Mouse (Mus musculus) retina, postnatal 1 day (tissue): ENCODE measurements around the gene Pgs1.

Source experiments
- DNase-seq: peaks from one replicate; pipeline ENCODE4 v3.0.0-alpha.2; 2012

Pgs1 gene

DNA sequence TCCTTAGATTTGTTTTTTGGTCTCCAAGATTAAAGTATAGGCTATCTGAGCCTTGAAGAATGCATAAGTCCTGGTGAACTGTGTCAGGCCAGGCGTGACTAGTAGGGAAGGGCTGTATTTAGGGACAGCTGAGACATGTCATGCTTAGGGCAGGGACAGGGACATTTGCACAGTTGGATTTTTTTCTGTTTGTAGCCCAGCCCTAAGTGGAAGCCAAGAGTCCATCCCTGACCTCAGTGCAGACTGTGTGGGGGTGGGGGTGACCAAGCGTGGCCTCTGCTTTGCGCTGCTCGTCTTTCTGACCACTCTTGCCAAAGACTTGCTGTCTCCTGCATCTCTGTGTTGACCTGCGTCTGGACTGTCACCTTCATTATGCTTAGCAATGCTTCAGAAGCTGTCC is 18.1 kb downstream of the Pgs1 start:
- no peak for DNase-seq

DNA sequence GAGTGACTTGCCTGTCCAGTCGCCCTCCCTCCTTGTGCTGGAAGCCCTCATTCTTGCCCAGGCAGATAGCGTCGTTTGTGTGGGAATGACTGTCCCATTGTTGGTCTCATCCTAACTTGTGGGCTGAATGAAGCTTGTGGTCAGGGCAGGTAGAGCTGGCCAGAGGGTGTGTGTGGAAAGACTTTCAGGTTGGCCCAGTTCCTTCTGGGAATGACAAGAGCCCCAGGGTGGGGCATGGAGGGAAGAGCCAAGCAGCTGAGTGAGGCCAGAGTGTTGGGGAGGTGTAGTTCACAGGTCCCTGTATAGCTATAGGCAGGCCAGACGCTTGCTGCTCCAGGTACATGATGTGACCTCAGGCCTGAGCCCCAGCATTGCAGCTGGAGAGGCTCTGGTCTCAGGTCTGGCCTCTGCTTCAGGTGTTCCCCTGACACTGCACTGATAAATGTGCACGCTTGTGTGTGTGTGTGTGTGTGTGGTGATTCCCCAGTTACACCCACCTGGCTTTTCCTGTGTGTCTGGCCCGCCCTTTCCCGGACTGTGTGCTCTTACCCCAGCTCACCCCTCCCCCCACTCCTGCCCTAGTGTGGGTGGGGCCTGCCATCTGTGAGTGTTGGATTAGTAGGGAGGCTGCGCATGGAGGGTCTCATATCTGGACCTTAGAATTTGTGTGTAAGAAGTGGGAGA is 21.5 kb downstream of the Pgs1 start:
- DNase-seq: peak; percentile 58

GRCm38 (mm10) chr11:118008144-118008805 is 22.2 kb downstream of the Pgs1 start:
- no peak for DNase-seq

- no peak for DNase-seq
These were observed 22.8 kb downstream of the Pgs1 start for GRCm38 (mm10) chr11:118008843-118009242.

DNA sequence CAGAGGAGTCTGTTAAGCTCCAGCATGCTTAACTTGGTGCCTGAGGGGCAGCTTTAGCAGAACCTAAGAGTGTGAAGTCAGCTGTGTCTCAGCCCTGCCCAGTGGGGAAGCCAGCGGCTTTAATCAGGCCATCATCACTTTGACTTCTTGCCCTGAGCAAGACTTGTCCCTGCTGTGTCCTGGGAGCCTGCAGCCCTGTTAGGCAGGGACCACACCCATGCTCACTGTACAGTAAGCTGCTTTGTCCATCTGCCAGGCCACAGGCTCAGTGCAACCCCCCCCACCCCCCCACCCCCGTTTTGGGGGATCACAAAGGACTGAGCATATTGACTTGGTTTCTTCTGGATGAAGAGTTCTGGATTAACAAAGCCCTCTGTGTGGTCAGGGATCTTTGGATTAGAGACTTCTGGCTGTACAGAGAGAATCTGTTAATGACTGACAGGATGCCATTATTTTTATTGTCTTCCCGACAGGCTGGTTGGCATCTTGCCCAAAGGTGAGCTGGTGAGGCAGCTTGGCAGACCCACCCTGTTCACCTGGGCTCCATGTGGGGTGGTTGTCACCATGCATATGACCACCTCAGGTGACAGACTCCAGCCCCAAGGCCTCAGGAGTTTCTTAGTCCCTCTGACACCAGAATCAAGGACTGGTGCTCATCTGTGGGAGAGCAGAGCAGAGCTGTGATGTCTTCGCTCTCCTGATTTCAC is 23.9 kb downstream of the Pgs1 start:
- peak; percentile 81 for DNase-seq

GRCm38 (mm10) chr11:118012595-118012994 is 26.5 kb downstream of the Pgs1 start:
- no peak for DNase-seq

DNA sequence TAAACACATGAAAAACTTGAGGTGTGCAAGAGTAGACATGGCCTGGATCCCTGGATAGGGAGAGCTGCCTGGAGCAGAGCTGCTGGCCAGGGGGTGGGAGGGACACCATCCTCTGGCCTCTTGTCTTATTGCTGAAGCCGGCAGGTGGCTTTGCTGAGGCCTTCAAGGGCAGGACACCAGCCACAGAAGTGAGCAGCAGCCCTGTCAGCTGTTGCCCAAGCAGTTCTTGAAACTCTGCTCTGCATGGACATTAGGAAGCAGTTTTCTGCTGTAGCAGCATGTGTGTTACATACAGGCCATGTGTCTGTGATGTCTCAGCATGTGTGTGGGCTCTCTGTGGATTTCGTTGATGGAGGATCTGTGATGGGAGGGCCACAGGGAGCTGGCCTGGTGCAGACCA is 27.2 kb downstream of the Pgs1 start:
- no peak for DNase-seq

DNA sequence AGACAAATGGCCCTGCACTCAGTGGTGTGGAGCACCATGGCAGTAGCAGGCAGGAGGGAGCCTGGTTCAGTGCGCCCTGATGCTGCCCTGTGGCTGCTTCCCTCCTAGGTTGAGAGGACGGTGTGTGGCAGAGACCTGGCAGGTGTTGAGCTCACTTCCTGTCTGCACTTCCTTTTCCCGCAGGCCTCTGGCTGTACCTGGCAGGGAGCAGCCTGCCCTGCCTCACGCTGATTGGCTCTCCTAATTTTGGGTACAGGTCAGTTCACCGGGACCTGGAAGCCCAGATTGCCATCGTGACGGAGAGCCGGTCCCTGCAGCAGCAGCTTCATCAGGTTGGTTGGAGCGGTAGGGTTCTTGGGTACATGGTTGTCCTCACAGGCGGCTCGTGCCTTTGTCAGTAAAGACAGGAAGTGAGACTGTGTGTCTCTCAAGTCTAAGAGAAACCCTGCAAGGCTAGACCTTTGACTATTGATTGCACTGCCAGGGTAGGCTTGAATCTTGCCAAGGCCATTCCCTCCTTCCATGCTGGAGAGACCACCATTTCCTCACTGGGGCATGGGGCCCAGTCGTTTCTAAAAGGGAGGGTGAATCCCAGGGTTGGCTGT is 28.4 kb downstream of the Pgs1 start:
- DNase-seq: no peak

GRCm38 (mm10) chr11:118015381-118016145 is 29.5 kb downstream of the Pgs1 start:
- DNase-seq: no peak

- no peak for DNase-seq
These were observed 32.2 kb downstream of the Pgs1 start for GRCm38 (mm10) chr11:118018328-118018727.

DNA sequence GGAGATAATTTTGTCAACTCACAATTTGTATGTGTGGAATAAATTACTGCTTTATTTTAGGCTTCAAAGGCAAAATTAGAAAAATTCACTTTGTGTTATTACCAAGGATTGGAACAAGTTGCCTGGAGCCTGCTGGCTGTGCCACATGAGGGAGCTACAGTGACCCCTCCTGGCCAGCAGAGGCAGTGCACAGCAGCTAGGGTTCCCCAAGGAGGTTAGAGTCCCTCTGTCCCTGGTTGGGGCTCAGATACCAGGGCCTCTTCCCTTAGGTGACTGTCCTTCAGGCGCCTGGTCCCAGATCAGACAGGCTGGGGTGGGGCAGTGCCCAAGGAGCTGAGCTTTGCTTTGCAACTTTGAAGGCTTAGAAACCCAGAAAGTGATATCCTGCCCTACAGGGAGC is 35.7 kb downstream of the Pgs1 start:
- peak; percentile 72 for DNase-seq

GRCm38 (mm10) chr11:118023475-118023874 is 37.4 kb downstream of the Pgs1 start:
- DNase-seq: no peak

DNA sequence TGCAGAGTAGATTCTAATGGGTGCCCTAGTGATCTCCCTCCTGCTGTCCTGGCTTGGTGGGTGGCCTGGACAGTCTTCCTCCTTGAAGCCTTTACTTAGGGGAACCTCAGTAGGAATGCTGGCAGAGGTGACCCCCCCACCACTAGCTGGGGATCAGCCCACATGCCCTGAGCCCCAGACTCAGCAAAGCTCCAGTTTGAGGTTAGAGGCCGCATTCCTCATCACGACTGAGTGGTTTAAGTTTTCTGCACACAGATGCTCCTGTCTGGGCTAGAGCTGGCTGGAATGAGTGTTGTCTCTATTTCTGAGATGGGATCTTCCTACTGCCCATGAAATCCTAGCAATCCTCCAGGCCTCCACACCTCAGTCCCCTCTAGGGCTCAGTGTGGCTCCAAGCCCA is 38.0 kb downstream of the Pgs1 start:
- no peak for DNase-seq

GRCm38 (mm10) chr11:118029170-118029569 is 43.1 kb downstream of the Pgs1 start:
- no peak for DNase-seq

- DNase-seq: no peak
These were observed 45.0 kb downstream of the Pgs1 start for GRCm38 (mm10) chr11:118031134-118031533.

GRCm38 (mm10) chr11:118034395-118034794 is 48.3 kb downstream of the Pgs1 start:
- no peak for DNase-seq

DNA sequence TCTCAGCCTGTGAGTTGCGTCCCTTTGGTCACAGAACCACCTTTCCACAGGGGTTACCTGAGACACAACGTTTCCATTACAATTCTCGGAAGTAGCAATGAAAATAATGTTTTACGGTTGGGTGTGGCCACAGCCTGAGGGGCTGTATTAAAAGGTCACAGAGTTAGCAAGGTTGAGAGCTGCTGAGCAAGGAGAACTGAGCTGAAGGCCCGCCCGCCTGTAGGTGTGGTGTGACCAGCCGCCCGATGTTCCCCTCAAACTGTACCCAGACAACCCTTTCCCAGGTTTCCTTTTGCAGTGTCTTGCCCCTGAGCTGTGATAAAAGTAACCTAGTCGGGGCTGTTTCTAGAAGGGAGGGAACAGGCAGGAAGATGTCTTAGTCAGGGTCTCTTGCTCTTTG is 49.0 kb downstream of the Pgs1 start:
- no peak for DNase-seq

DNA sequence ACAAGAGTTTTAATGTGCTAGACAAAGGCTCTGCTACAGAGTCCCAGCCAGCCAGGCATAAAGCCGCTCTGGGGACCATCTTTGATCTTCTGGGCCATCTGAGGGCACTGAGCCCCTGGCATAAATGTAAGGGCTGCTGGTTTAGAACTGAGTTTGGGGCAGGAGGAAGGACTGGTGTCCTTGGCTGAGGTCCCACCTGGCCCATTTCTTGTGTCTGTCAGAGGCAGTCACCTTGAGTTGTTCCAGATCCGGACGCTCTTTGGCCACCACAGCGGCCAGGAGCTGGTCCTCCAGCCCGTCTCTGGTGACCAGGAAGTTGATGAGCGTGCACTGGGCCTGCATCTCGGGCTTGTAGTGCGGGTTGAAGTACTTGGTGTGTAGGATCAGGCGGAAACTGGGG is 56.7 kb downstream of the Pgs1 start:
- DNase-seq: no peak

DNA sequence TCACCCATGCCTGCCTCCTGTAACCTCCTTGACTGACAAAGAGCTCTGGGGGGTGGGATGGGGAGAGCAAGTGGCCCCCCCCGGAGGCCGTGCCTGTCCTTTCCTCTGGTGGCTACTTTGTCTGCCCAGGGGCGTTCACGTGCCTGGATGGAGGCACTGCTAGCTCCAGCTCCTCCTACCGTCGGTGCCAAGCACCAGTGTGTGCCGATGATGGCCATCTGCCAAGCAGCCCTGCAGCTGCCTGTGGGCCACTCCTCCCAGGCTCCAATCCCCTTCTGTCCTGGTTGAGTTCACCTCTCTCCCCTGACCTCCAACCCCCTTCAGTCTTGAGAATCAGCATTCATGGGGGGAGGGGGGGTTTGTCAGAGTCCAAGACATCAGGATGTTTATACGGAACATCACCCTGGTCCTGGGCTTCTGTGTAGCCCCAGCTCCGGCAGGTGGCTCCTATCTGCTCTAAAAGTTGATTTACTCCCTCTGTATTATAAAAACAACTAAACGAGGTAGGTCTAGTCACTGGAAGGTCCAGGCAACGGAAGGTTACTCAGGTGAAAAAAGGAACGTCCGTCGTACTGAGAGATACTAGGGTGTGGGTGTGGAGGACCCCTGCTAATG is 57.3 kb downstream of the Pgs1 start:
- DNase-seq: peak; percentile 91

- no peak for DNase-seq
These were observed 63.5 kb downstream of the Pgs1 start for GRCm38 (mm10) chr11:118049641-118050040.

DNA sequence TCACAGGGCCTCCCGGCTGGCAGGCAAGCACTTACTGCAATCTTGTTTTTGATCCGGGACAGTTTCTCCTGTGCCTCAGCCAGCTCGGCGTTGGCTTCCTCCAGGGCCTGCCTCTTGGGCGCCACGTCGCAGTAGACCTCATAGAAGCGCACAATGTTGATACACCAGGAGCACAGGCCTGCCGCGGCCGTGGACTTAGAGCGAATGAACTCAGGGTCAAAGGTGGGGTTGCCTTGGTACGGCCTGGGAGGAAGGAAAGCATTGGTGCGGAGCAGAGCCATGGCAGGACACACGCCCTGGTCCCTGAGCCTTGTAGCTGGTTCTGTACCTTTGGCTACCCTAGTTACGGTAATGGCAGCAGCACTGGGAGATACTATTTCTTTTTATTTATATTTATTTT is 64.1 kb downstream of the Pgs1 start:
- no peak for DNase-seq

DNA sequence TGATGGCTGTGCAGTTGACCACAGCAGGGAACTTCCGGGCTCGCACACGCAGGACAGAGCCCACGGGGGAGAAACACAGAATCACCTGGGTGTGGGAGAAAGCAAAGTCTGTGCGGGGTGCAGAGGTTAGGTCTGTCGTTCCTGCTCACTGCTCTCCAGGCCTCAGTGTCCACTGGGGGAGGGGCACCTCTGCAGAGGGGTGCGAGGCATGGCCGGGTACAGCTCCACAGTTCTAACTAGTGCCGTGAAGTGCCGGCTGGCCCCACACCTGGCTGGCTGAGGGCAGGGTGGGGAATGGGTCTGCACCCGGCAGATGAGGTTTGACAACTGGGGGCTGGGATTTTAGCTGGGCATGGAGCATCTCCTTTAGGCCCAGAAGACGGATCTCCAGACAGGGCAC is 72.3 kb downstream of the Pgs1 start:
- DNase-seq: no peak

DNA sequence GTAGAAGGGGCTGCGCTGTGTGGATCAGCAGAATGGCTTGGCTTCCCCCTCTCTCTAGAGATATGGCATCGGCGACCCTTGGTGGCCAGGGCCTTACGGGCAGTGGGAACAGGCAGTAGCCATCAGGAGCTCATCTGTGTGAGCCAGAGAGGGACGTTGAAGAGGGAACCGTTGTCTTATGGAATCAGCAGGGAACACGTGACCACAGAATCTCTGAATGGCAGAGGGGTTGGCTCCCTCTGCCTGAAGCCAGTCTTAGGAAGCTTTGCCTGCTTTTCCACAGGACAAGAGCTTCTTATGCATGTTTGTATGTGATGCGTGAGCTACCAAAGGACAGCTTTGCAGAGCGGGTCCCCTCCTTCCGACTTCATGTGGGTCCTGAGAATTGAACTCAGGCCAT is 72.8 kb downstream of the Pgs1 start:
- DNase-seq: no peak
